Mouse (Mus musculus) hindbrain, embryonic 13.5 days (tissue): ENCODE data around the gene Kank1. TPM values are rescaled to one million over a fixed set of nuclear protein-coding genes. Genes with fewer than 3 reads are reported as not detected.

Experiments
- ATAC-seq: fragments of 200-750 bp; cut with Nextera tagmentation; 2 replicates; pipeline ENCODE4 v1.8.0; 2017; ENCODE audit warnings: moderate TSS enrichment; ENCODE audit not compliant: low FRiP score
- H3K27ac ChIP-seq: fragments of 300-500 bp; sonication (generic); 2 replicates; pipeline ENCODE4 v1.5.1; 2015; ENCODE audit warnings: inconsistent platforms, mild to moderate bottlenecking, moderate library complexity
- H3K27me3 ChIP-seq: fragments of 300-500 bp; sonication (generic); 2 replicates; pipeline ENCODE4 v1.6.1; 2015; ENCODE audit warnings: mild to moderate bottlenecking, inconsistent platforms
- H3K36me3 ChIP-seq: fragments of 300-500 bp; sonication (generic); 2 replicates; pipeline ENCODE4 v1.6.1; 2015; ENCODE audit warnings: mild to moderate bottlenecking, inconsistent platforms
- H3K4me1 ChIP-seq: fragments of 300-500 bp; sonication (generic); replicated peaks from 2 replicates; pipeline ENCODE4 v1.6.1; 2015; ENCODE audit warnings: inconsistent platforms
- H3K4me2 ChIP-seq: fragments of 300-500 bp; sonication (generic); 2 replicates; pipeline ENCODE4 v1.6.1; 2015; ENCODE audit warnings: inconsistent platforms, mild to moderate bottlenecking, moderate library complexity
- H3K4me3 ChIP-seq: fragments of 300-500 bp; sonication (generic); 2 replicates; pipeline ENCODE4 v1.5.1; 2015; ENCODE audit warnings: mild to moderate bottlenecking, inconsistent platforms
- H3K9ac ChIP-seq: fragments of 300-500 bp; sonication (generic); 2 replicates; pipeline ENCODE4 v1.6.1; 2015; ENCODE audit warnings: mild to moderate bottlenecking, inconsistent platforms
- H3K9me3 ChIP-seq: fragments of 300-500 bp; sonication (generic); 2 replicates; pipeline ENCODE4 v1.6.1; 2016; ENCODE audit warnings: inconsistent platforms
- WGBS: fragments of 180-500 bp; shearing (Covaris S2); methylation state at CpG from one replicate; pipeline ENCODE4 v1.1.7; 2015; 5-methylcytosine and 5-hydroxymethylcytosine counted together
- polyA plus RNA-seq: library from polyadenylated mRNA; unstranded; fragments of >200 nt; fragmentation: Nextera tagmentation; extraction: Ambion mirVana; gene quantifications from 2 replicates; pipeline ENCODE4 v1.2.1, GENCODE M21; 2015

Kank1 gene
- polyA plus RNA-seq, 1 experiment from 2014 or later = 10.2 TPM

GRCm38 (mm10) chr19:25258321-25258720 lies 21.5 kb downstream of the Kank1 start:
- Histone ChIP-seq H3K4me3 (no peak overlapping the region), H3K9me3 (no peaks in the 10 kb centered on the region), H3K4me1 (no peaks in the 10 kb centered on the region), H3K27me3 (no peaks in the 10 kb centered on the region), H3K9ac (no peak overlapping the region), H3K4me2 (no peak overlapping the region), H3K27ac (no peak overlapping the region), H3K36me3 (no peaks in the 10 kb centered on the region)
- WGBS = 89% methylated on average over 6 of the region's 6 CpGs
- no peak for ATAC-seq

- Histone ChIP-seq H3K9ac (no peak overlapping the region), H3K4me1 (peaks cover 19% of the 10 kb centered on the region), H3K4me2 (no peak overlapping the region), H3K36me3 (no peaks in the 10 kb centered on the region), H3K27me3 (no peaks in the 10 kb centered on the region), H3K27ac (no peak overlapping the region), H3K4me3 (no peak overlapping the region), H3K9me3 (no peaks in the 10 kb centered on the region)
- WGBS = 45% methylated on average over 9 of the region's 9 CpGs
- ATAC-seq = no peak
Measured at GRCm38 (mm10) chr19:25266181-25266580, 29.4 kb downstream of the Kank1 start.

- ATAC-seq = no peak
- Histone ChIP-seq H3K27me3 (no peaks in the 10 kb centered on the region), H3K27ac (no peak overlapping the region), H3K9ac (no peak overlapping the region), H3K4me3 (no peak overlapping the region), H3K36me3 (no peaks in the 10 kb centered on the region), H3K4me1 (peaks cover 19% of the 10 kb centered on the region), H3K9me3 (no peaks in the 10 kb centered on the region), H3K4me2 (no peak overlapping the region)
- WGBS = 53% methylated on average over 6 of the region's 6 CpGs
Measured at GRCm38 (mm10) chr19:25267247-25267646, 30.5 kb downstream of the Kank1 start.

GRCm38 (mm10) chr19:25268532-25268931 lies 31.8 kb downstream of the Kank1 start:
- Histone ChIP-seq H3K27me3 (no peaks in the 10 kb centered on the region), H3K4me3 (no peak overlapping the region), H3K4me2 (no peak overlapping the region), H3K9me3 (no peaks in the 10 kb centered on the region), H3K4me1 (peaks cover 19% of the 10 kb centered on the region), H3K27ac (no peak overlapping the region), H3K36me3 (no peaks in the 10 kb centered on the region), H3K9ac (no peak overlapping the region)
- 83% methylated on average over 6 of the region's 6 CpGs for WGBS
- no peak for ATAC-seq

GRCm38 (mm10) chr19:25271591-25271990 lies 34.8 kb downstream of the Kank1 start:
- H3K9me3 ChIP-seq = no peaks in the 10 kb centered on the region
- no peaks in the 10 kb centered on the region for H3K27me3 ChIP-seq
- no peak overlapping the region for H3K27ac ChIP-seq
- no peak overlapping the region for H3K4me3 ChIP-seq
- peaks cover 16% of the 10 kb centered on the region for H3K4me1 ChIP-seq
- no peak overlapping the region for H3K4me2 ChIP-seq
- no peak for ATAC-seq
- WGBS = 56% methylated on average over 9 of the region's 9 CpGs
- H3K9ac ChIP-seq = no peak overlapping the region
- no peaks in the 10 kb centered on the region for H3K36me3 ChIP-seq

GRCm38 (mm10) chr19:25273179-25273578 lies 36.4 kb downstream of the Kank1 start:
- Histone ChIP-seq H3K9ac (no peak overlapping the region), H3K27ac (no peak overlapping the region), H3K4me1 (0 out of 2 replicates have a peak, but pooled peaks cover 3% of the 10 kb centered on the region), H3K36me3 (no peaks in the 10 kb centered on the region), H3K9me3 (no peaks in the 10 kb centered on the region), H3K4me2 (no peak overlapping the region), H3K27me3 (no peaks in the 10 kb centered on the region), H3K4me3 (no peak overlapping the region)
- no peak for ATAC-seq

- no peak for ATAC-seq
- H3K9ac ChIP-seq = no peak overlapping the region
- no peak overlapping the region for H3K4me2 ChIP-seq
- no peak overlapping the region for H3K27ac ChIP-seq
- H3K4me1 ChIP-seq = no peaks in the 10 kb centered on the region
- no peak overlapping the region for H3K4me3 ChIP-seq
- H3K27me3 ChIP-seq = no peaks in the 10 kb centered on the region
- H3K36me3 ChIP-seq = no peaks in the 10 kb centered on the region
- H3K9me3 ChIP-seq = no peaks in the 10 kb centered on the region
- 93% methylated on average over 15 of the region's 15 CpGs for WGBS
Measured at GRCm38 (mm10) chr19:25276600-25277395, 40.0 kb downstream of the Kank1 start.

GRCm38 (mm10) chr19:25277761-25278160 lies 41.0 kb downstream of the Kank1 start:
- Histone ChIP-seq H3K36me3 (no peaks in the 10 kb centered on the region), H3K9me3 (no peaks in the 10 kb centered on the region), H3K27ac (no peak overlapping the region), H3K4me1 (no peaks in the 10 kb centered on the region), H3K27me3 (no peaks in the 10 kb centered on the region), H3K4me2 (no peak overlapping the region), H3K4me3 (no peak overlapping the region), H3K9ac (no peak overlapping the region)
- 51% methylated on average over 5 of the region's 5 CpGs for WGBS
- no peak for ATAC-seq

- no peaks in the 10 kb centered on the region for H3K4me1 ChIP-seq
- H3K4me2 ChIP-seq = no peak overlapping the region
- ATAC-seq = no peak
- no peak overlapping the region for H3K27ac ChIP-seq
- H3K4me3 ChIP-seq = no peak overlapping the region
- H3K9ac ChIP-seq = no peak overlapping the region
- no peaks in the 10 kb centered on the region for H3K27me3 ChIP-seq
- no peaks in the 10 kb centered on the region for H3K36me3 ChIP-seq
- WGBS = 90% methylated on average over 5 of the region's 5 CpGs
- H3K9me3 ChIP-seq = no peaks in the 10 kb centered on the region
Measured at GRCm38 (mm10) chr19:25279603-25280002, 42.8 kb downstream of the Kank1 start.

- Histone ChIP-seq H3K4me3 (no peak overlapping the region), H3K9ac (no peak overlapping the region), H3K27ac (no peak overlapping the region), H3K27me3 (no peaks in the 10 kb centered on the region), H3K36me3 (no peaks in the 10 kb centered on the region), H3K4me2 (no peak overlapping the region), H3K4me1 (peaks cover 11% of the 10 kb centered on the region), H3K9me3 (no peaks in the 10 kb centered on the region)
- 86% methylated on average over 2 of the region's 2 CpGs for WGBS
- ATAC-seq = no peak
Measured at GRCm38 (mm10) chr19:25283665-25284064, 46.9 kb downstream of the Kank1 start.

GRCm38 (mm10) chr19:25285756-25286538 lies 49.2 kb downstream of the Kank1 start:
- H3K9me3 ChIP-seq = no peaks in the 10 kb centered on the region
- no peak overlapping the region for H3K4me3 ChIP-seq
- peaks cover 11% of the 10 kb centered on the region for H3K4me1 ChIP-seq
- no peak overlapping the region for H3K9ac ChIP-seq
- 32% methylated on average over 5 of the region's 5 CpGs for WGBS
- no peak overlapping the region for H3K4me2 ChIP-seq
- no peaks in the 10 kb centered on the region for H3K27me3 ChIP-seq
- no peaks in the 10 kb centered on the region for H3K36me3 ChIP-seq
- peak overlapping the region; percentile 53 for H3K27ac ChIP-seq
- ATAC-seq = peak; percentile 93

GRCm38 (mm10) chr19:25290991-25291520 lies 54.3 kb downstream of the Kank1 start:
- ATAC-seq = no peak
- no peak overlapping the region for H3K4me3 ChIP-seq
- WGBS = 87% methylated on average over 5 of the region's 5 CpGs
- no peaks in the 10 kb centered on the region for H3K36me3 ChIP-seq
- H3K27me3 ChIP-seq = no peaks in the 10 kb centered on the region
- peaks cover 5% of the 10 kb centered on the region for H3K4me1 ChIP-seq
- H3K9me3 ChIP-seq = no peaks in the 10 kb centered on the region
- H3K27ac ChIP-seq = no peak overlapping the region
- no peak overlapping the region for H3K9ac ChIP-seq
- no peak overlapping the region for H3K4me2 ChIP-seq
